7 mouse cellular contexts compared by ENCODE assay signal in genomic region chr5:4758331-4759080, GRCm38 (mm10). TPM values are rescaled to one million over a fixed set of nuclear protein-coding genes. Genes with fewer than 3 reads are reported as not detected.
A peak's percentile ranks its signal among the peaks of the same experiment; 100 is the strongest.
DNase-seq lines count a peak whose midpoint lies in the region; ATAC-seq and TF ChIP-seq lines count a peak whose summit lies in the region.

No protein-coding gene starts in this region.

- H3K4me2 ChIP-seq in forebrain, embryonic 14.5 days (ENCODE audit: low read length): peak overlapping the region; percentile 96
- peak overlapping the region; percentile 63 for H3K4me2 ChIP-seq in liver, embryonic 12.5 days

- 0 out of 2 replicates have a peak overlapping the region, but pooled peaks have one; percentile 20 for H3K4me3 ChIP-seq in thymus, adult 2 months (ENCODE audit: control insufficient read depth, insufficient read depth, low read length)
- peak overlapping the region; percentile 88 for H3K4me3 ChIP-seq in forebrain, embryonic 14.5 days (ENCODE audit: low read depth, low read length)
- peak overlapping the region; percentile 57 for H3K4me3 ChIP-seq in liver, embryonic 12.5 days

- no peak for TF ChIP-seq POLR2A in thymus, adult 2 months (IDR thresholded peaks at IDR 0.05; ENCODE audit: control insufficient read depth, extremely low read depth, insufficient read depth, low read length, poor library complexity)

- peaks cover 3% of the 10 kb centered on the region; the same call in 1 of the 2 replicates for H3K27me3 ChIP-seq in thymus, adult 2 months (ENCODE audit: control insufficient read depth, insufficient read depth, low read length)
- H3K27me3 ChIP-seq in forebrain, embryonic 14.5 days (replicated peaks; ENCODE audit: control insufficient read depth, insufficient read depth, low read length): no peaks in the 10 kb centered on the region
- H3K27me3 ChIP-seq in liver, embryonic 12.5 days (replicated peaks): peaks cover 66% of the 10 kb centered on the region

- DNase-seq in thymus, adult 2 months: no peak
- DNase-seq in thymus, postnatal 36 days: no peak
- DNase-seq in forebrain, embryonic 14.5 days (ENCODE audit: low spot score): peak; percentile 38
- no peak for DNase-seq in thymus, postnatal 25 days
- no peak for DNase-seq in cerebellum, adult 11-12 months

- H3K4me1 ChIP-seq in thymus, adult 2 months (replicated peaks; ENCODE audit: control insufficient read depth, insufficient read depth, low read length): no peaks in the 10 kb centered on the region
- H3K4me1 ChIP-seq in forebrain, embryonic 14.5 days (ENCODE audit: control insufficient read depth, insufficient read depth, low read length): peaks cover 24% of the 10 kb centered on the region
- no peaks in the 10 kb centered on the region for H3K4me1 ChIP-seq in liver, embryonic 12.5 days

- peak overlapping the region; percentile 95 for H3K9ac ChIP-seq in forebrain, embryonic 14.5 days (ENCODE audit: low read length)
- no peak overlapping the region for H3K9ac ChIP-seq in liver, embryonic 12.5 days

- TF ChIP-seq CTCF in thymus, adult 2 months (IDR thresholded peaks at IDR 0.05; ENCODE audit: borderline replicate concordance, control insufficient read depth, extremely low read depth, insufficient read depth, low read length, poor library complexity): no peak

- ATAC-seq in forebrain, embryonic 14.5 days: no peak; the same call in 1 of the 2 replicates
- no peak for ATAC-seq in liver, embryonic 12.5 days
- ATAC-seq in activated CD4-positive, CD25-positive, alpha-beta regulatory T cell, adult 4 months: no peak

- H3K36me3 ChIP-seq in thymus, adult 2 months (ENCODE audit: control insufficient read depth, insufficient read depth, low read length): no peaks in the 10 kb centered on the region
- H3K36me3 ChIP-seq in forebrain, embryonic 14.5 days (ENCODE audit: control insufficient read depth, insufficient read depth, low read length): peaks cover 4% of the 10 kb centered on the region; the same call in 1 of the 2 replicates
- H3K36me3 ChIP-seq in liver, embryonic 12.5 days: no peaks in the 10 kb centered on the region

- WGBS in thymus, adult 2 months: 3% methylated on average over 23 of the region's 23 CpGs
- WGBS in forebrain, embryonic 14.5 days: under 1% methylated on average over 23 of the region's 23 CpGs
- WGBS in liver, embryonic 12.5 days (ENCODE audit: insufficient replicate concordance): 2% methylated on average over 23 of the region's 23 CpGs

- no peak overlapping the region for H3K27ac ChIP-seq in thymus, adult 2 months (ENCODE audit: control insufficient read depth, insufficient read depth, low read length)
- peak overlapping the region; percentile 96 for H3K27ac ChIP-seq in forebrain, embryonic 14.5 days (ENCODE audit: low read depth, low read length)
- H3K27ac ChIP-seq in liver, embryonic 12.5 days: peak overlapping the region; percentile 64; the same call in 1 of the 2 replicates

- H3K9me3 ChIP-seq in forebrain, embryonic 14.5 days (replicated peaks; ENCODE audit: control insufficient read depth, low read length): no peaks in the 10 kb centered on the region
- no peaks in the 10 kb centered on the region for H3K9me3 ChIP-seq in liver, embryonic 12.5 days (replicated peaks)

RNA-seq across cellular contexts. Expression of gene Fzd1, which starts 0.7 kb away (rescaled TPM):
- 5.8 and 6.2 TPM in 2 replicates for polyA plus RNA-seq in thymus, adult 2 months (2012; rRNA removed)
- polyA plus RNA-seq in forebrain, embryonic 14.5 days (2014; fragmentation: Nextera tagmentation; extraction: Ambion mirVana): 16.4 and 17.3 TPM in 2 replicates
- polyA plus RNA-seq in liver, embryonic 12.5 days (2016; fragmentation: Nextera tagmentation; extraction: Ambion mirVana): 13.2 and 14.1 TPM in 2 replicates
- polyA plus RNA-seq in activated CD4-positive, CD25-positive, alpha-beta regulatory T cell, adult 4 months (2017; shearing (Covaris generic)): not detected

Comparison
In these comparisons a context has a peak if more than half of its experiments do, and no peak if none do; other contexts are left out.
1. H3K4me3 ChIP-seq: peak in every context shown above with its lines; median percentile 88 in forebrain, embryonic 14.5 days; 57 in liver, embryonic 12.5 days; 20 in thymus, adult 2 months.